Mouse (Mus musculus): ENCODE data around the gene Slc37a3.

DNA sequence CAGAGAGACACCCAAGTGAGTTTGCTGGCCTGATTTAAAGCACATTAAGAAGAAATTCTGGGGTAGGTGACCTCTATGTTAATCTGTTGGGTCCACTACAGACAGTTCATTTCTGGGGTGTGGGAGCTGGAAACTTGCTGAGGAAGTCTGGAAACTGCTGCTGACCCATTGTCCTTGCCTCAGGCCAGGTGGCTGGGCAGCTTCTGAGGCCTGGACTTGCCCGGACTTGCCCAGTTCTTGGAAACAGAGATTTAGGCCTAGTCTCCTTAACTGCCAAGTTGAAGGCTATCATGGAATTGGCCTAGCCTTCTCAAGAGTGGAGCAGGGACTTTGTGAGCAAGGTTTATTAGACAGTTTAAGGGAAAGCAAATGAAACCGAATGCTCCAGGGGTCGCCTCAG is 92.6 kb downstream of the Slc37a3 start:
- TF ChIP-seq CTCF (IDR thresholded peaks at IDR 0.05; ENCODE audit: extremely low read depth, insufficient read length, insufficient replicate concordance, low read depth, low read length) (no peak), POLR2A (IDR thresholded peaks at IDR 0.05; ENCODE audit: low read depth, low read length) (no peak)
